Mouse (Mus musculus) hindbrain, postnatal 0 days (tissue): ENCODE results near the gene Parp4. TPM values are rescaled to one million over a fixed set of nuclear protein-coding genes. Genes with fewer than 3 reads are reported as not detected.

Source experiments
- ATAC-seq: fragments of 200-750 bp; cut with Nextera tagmentation; 2 replicates; pipeline ENCODE4 v1.8.0; 2017; ENCODE audit warnings: mild to moderate bottlenecking, moderate TSS enrichment, moderate library complexity
- DNase-seq: peaks from one replicate; pipeline ENCODE4 v3.0.0-alpha.2; 2015; ENCODE audit warnings: low spot score
- H3K27ac ChIP-seq: fragments of 300-500 bp; sonication (generic); 2 replicates; pipeline ENCODE4 v1.5.1; 2014; ENCODE audit warnings: mild to moderate bottlenecking
- H3K27me3 ChIP-seq: fragments of 300-500 bp; sonication (generic); 2 replicates; pipeline ENCODE4 v1.6.1; 2014; ENCODE audit warnings: low read length, mixed read lengths; ENCODE audit not compliant: insufficient read depth
- H3K36me3 ChIP-seq: fragments of 300-500 bp; sonication (generic); 2 replicates; pipeline ENCODE4 v1.6.1; 2014; ENCODE audit warnings: low read length, mixed read lengths; ENCODE audit not compliant: insufficient read depth
- H3K4me1 ChIP-seq: fragments of 300-500 bp; sonication (generic); 2 replicates; pipeline ENCODE4 v1.6.1; 2014; ENCODE audit warnings: antibody characterized with exemption, low read length, mixed read lengths; ENCODE audit not compliant: insufficient read depth
- H3K4me2 ChIP-seq: fragments of 300-500 bp; sonication (generic); 2 replicates; pipeline ENCODE4 v1.6.1; 2014; ENCODE audit warnings: low read depth, mild to moderate bottlenecking, low read length, moderate library complexity, mixed read lengths
- H3K4me3 ChIP-seq: fragments of 300-500 bp; sonication (generic); 2 replicates; pipeline ENCODE4 v1.5.1; 2014; ENCODE audit warnings: low read length
- H3K9ac ChIP-seq: fragments of 300-500 bp; sonication (generic); replicated peaks from 2 replicates; pipeline ENCODE4 v1.6.1; 2014; ENCODE audit warnings: mild to moderate bottlenecking, low read length, moderate library complexity, mixed read lengths
- H3K9me3 ChIP-seq: fragments of 300-500 bp; sonication (generic); 2 replicates; pipeline ENCODE4 v1.6.1; 2016; ENCODE audit warnings: low read length, mixed read lengths
- CTCF ChIP-seq: IDR thresholded peaks from 2 replicates; pipeline ENCODE4 v1.5.1; 2016; ENCODE audit warnings: antibody characterized with exemption, control low read depth, low read depth
- WGBS: fragments of 180-500 bp; shearing (Covaris S2); extraction: QIAGEN DNeasy Blood & Tissue Kit; methylation state at CpG from one replicate; pipeline ENCODE4 v1.1.7; 2014; 5-methylcytosine and 5-hydroxymethylcytosine counted together
- polyA plus RNA-seq: library from polyadenylated mRNA; unstranded; fragments of >200 nt; fragmentation: Nextera tagmentation; extraction: Ambion mirVana; gene quantifications from 2 replicates; pipeline ENCODE4 v1.2.1, GENCODE M21; 2015
- total RNA-seq: library from RNA; depleted of rRNA; stranded (reverse); fragments of >200 nt; gene quantifications from 2 replicates; pipeline ENCODE4 v1.2.3, GENCODE M21; 2014; rRNA removed

The Parp4 gene
- total and polyA plus RNA-seq, 2 experiments from 2014 or later: 0.78 to 1.6 TPM

DNA sequence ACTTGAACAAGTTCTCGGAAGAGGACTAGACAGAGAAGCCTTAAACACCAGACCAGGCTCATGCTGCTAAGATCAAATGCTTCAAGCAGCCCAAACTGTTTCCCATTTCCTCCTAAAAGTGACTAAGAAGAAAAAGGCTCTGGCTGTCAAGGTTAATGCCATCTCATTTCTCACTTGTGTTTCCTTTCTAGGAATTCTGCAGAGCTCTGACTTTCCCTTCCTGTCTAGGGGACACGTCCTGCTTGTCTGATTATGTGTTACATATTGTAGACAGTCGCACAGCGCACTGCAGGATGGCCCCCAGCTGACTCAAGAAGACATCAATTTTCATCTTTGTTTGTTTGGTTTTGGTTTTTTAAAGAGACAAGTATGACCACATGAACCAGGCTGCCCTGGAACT lies 130.3 kb downstream of the Parp4 start:
- Histone ChIP-seq H3K4me3 (no peak overlapping the region), H3K9me3 (no peaks in the 10 kb centered on the region), H3K9ac (no peak overlapping the region), H3K27ac (no peak overlapping the region), H3K27me3 (no peaks in the 10 kb centered on the region), H3K36me3 (no peaks in the 10 kb centered on the region), H3K4me1 (no peaks in the 10 kb centered on the region), H3K4me2 (no peak overlapping the region)
- WGBS: 72% methylated on average over 4 of the region's 4 CpGs
- no peak for ATAC-seq
- no peak for DNase-seq
- TF ChIP-seq CTCF: no peak

Other genes starting within 250 kb of the Parp4 start
- gene Atp12a, start 210.6 kb upstream of the Parp4 start, total RNA-seq: 0.18 and 0.68 TPM in 2 replicates
- 0.26 and 0.48 TPM in 2 replicates for gene Atp12a, start 210.6 kb upstream of the Parp4 start, polyA plus RNA-seq
- 0.29 TPM in 1 of 2 replicates, not detected in the other for gene Rnf17, start 173.0 kb upstream of the Parp4 start, total RNA-seq
- 0.88 and 1.0 TPM in 2 replicates for gene Rnf17, start 173.0 kb upstream of the Parp4 start, polyA plus RNA-seq
- gene Cenpj, start 194 bp upstream of the Parp4 start, total RNA-seq: 1.1 and 8.0 TPM in 2 replicates
- 3.4 and 3.8 TPM in 2 replicates for gene Cenpj, start 194 bp upstream of the Parp4 start, polyA plus RNA-seq
- 13.7 and 20.8 TPM in 2 replicates for gene Mphosph8, start 92.6 kb downstream of the Parp4 start, total RNA-seq
- 36.4 and 42.6 TPM in 2 replicates for gene Mphosph8, start 92.6 kb downstream of the Parp4 start, polyA plus RNA-seq
- gene Pspc1, start 202.7 kb downstream of the Parp4 start, total RNA-seq: 42.0 and 45.1 TPM in 2 replicates
- gene Pspc1, start 202.7 kb downstream of the Parp4 start, polyA plus RNA-seq: 32.8 and 34.5 TPM in 2 replicates
- 12.1 and 12.4 TPM in 2 replicates for gene Zmym5, start 236.1 kb downstream of the Parp4 start, total RNA-seq
- 25.3 and 25.9 TPM in 2 replicates for gene Zmym5, start 236.1 kb downstream of the Parp4 start, polyA plus RNA-seq